In the genomic region with DNA sequence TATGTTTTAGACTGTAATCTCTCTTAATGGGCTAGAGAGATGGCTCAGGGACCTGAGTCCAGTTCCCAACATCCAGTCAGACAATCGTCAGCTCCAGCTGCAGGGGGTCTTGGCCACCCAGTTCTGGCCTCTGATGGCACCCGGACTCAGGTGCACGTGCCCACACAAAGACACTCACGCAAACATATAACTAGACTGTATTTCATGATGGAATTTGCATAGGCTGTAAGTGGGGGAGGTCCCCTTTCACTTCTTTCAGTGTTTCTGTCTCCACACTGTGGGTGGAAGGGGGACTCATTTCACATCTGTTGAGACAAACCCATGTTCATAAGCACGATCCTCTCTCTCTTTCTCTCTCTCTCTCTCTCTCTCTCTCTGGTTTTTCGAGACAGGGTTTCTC, we compare ENCODE assay signal across 25 mouse cellular contexts. TPM values are rescaled to one million over a fixed set of nuclear protein-coding genes. Genes with fewer than 3 reads are reported as not detected.
"Had no signal": no experiment of that assay in that cellular context is flagged by ENCODE, and none has a peak within 500 bp of the region (broad histone marks: within the 10 kb centered on the region; RNA-seq: fewer than 3 reads in every experiment).

No protein-coding gene starts in this region.

- DNase-seq: kidney, adult 9 months; left cerebral cortex, postnatal 4 days; liver, postnatal 0 days; lung, embryonic 14.5 days; right cerebral cortex, adult 18-20 months; right cerebral cortex, postnatal 14 days; spleen, adult 18-20 months; thymus, postnatal 25 days had no signal

- H3K4me3 ChIP-seq: limb, embryonic 12.5 days; limb, embryonic 15.5 days; midbrain, embryonic 12.5 days; midbrain, embryonic 15.5 days; neural tube, embryonic 12.5 days; neural tube, embryonic 15.5 days; stomach, embryonic 15.5 days had no signal

- H3K27me3 ChIP-seq: limb, embryonic 12.5 days; limb, embryonic 15.5 days; midbrain, embryonic 12.5 days; midbrain, embryonic 15.5 days; neural tube, embryonic 12.5 days; neural tube, embryonic 15.5 days; stomach, embryonic 15.5 days had no signal

- H3K4me1 ChIP-seq: limb, embryonic 12.5 days; limb, embryonic 15.5 days; midbrain, embryonic 12.5 days; midbrain, embryonic 15.5 days had no signal

- H3K4me2 ChIP-seq: limb, embryonic 12.5 days; limb, embryonic 15.5 days; liver, embryonic 11.5 days; lung, embryonic 14.5 days; midbrain, embryonic 12.5 days; midbrain, embryonic 15.5 days; neural tube, embryonic 12.5 days; neural tube, embryonic 15.5 days; stomach, embryonic 15.5 days had no signal

- ATAC-seq: liver, postnatal 0 days; lung, postnatal 0 days; midbrain, embryonic 15.5 days had no signal

- H3K27ac ChIP-seq: limb, embryonic 12.5 days; limb, embryonic 15.5 days; liver, embryonic 14.5 days; macrophage; midbrain, embryonic 12.5 days; midbrain, embryonic 15.5 days; neural tube, embryonic 12.5 days; neural tube, embryonic 15.5 days; stomach, embryonic 15.5 days had no signal

- H3K9ac ChIP-seq: limb, embryonic 12.5 days; limb, embryonic 15.5 days; liver, embryonic 14.5 days; liver, postnatal 0 days; lung, embryonic 14.5 days; midbrain, embryonic 12.5 days; midbrain, embryonic 15.5 days; neural tube, embryonic 12.5 days; neural tube, embryonic 15.5 days; stomach, embryonic 15.5 days had no signal

- H3K9me3 ChIP-seq: limb, embryonic 12.5 days; limb, embryonic 15.5 days; midbrain, embryonic 15.5 days; neural tube, embryonic 15.5 days; stomach, embryonic 15.5 days had no signal

RNA-seq across cellular contexts. Expression of a gene that starts 53.2 kb away (rescaled TPM):
- total RNA-seq: layer of hippocampus, adult 18-20 months; layer of hippocampus, postnatal 14 days; left cerebral cortex, adult 18-20 months; left cerebral cortex, postnatal 10 days; left cerebral cortex, postnatal 4 days; megakaryocyte, adult 5-6 weeks had no signal
- polyA plus RNA-seq: kidney, embryonic 16.5 days; limb, embryonic 12.5 days; limb, embryonic 15.5 days; liver, embryonic 11.5 days; liver, postnatal 0 days; lung, embryonic 14.5 days; macrophage; neural tube, embryonic 12.5 days had no signal
